Mouse (Mus musculus): ENCODE measurements around the gene Cyb5r3. TPM values are rescaled to one million over a fixed set of nuclear protein-coding genes. Genes with fewer than 3 reads are reported as not detected.

The Cyb5r3 gene
- polyA plus RNA-seq, 1 experiment, result 85.4 TPM

DNA sequence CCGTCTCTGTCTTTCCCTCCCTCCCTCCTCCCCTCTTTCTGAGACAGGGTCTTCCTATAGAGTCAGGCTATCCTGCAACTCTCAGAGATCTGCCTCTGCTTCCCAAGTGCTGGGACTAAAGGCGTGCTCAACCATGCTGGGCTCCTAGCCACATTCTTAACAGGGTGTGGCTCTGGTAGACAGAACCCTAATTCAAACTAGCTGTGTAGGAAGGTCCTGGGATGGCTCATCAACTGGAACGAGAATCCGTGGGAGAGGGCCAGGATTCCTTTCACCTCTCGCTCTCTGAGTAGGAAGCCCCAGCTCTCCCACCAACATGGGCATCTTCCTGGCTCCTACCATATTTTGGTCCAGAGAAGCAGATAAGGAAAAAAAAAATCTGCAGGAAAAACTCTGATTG, 10.0 kb upstream of the Cyb5r3 start:
- no peak for TF ChIP-seq POLR2A (IDR thresholded peaks at IDR 0.05; ENCODE audit: borderline replicate concordance, extremely low read depth, insufficient read depth, insufficient read length, poor library complexity, severe bottlenecking)
- TF ChIP-seq CTCF (IDR thresholded peaks at IDR 0.05; ENCODE audit: borderline replicate concordance, extremely low read depth, insufficient read depth, insufficient read length), result no peak
- no peak for DNase-seq (ENCODE audit: low read depth)

DNA sequence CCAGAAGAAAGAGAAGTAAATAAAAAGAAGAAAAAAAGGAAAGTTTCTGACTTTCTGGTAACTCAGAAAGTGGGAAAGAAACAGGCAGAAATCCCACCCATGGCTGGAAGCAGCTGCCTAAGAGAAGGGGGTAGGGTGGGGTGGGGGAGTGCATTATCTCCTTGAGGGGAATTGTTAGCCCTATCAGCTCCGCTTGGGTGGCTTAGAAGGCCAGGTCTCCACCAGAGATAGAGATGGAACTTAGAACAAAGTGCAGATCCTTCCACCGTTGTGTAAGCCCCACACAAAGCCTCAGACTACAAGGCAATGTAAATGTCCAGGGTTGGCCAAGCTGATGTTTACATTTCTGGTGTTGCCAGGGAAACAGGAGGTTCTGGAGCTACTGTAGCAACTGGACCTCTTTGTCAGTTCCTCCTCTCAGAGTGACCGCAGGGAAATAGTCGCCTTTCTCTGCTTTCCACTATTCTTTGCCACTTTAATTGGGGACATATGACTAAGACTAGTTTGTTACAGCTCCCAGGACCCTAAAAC, 9.5 kb upstream of the Cyb5r3 start:
- TF ChIP-seq POLR2A (IDR thresholded peaks at IDR 0.05; ENCODE audit: borderline replicate concordance, extremely low read depth, insufficient read depth, insufficient read length, poor library complexity, severe bottlenecking) (no peak), CTCF (IDR thresholded peaks at IDR 0.05; ENCODE audit: borderline replicate concordance, extremely low read depth, insufficient read depth, insufficient read length) (no peak)
- peak; percentile 13 for DNase-seq (ENCODE audit: low read depth)

GRCm38 (mm10) chr15:83180004-83180403, 7.6 kb upstream of the Cyb5r3 start:
- no peak for TF ChIP-seq POLR2A (IDR thresholded peaks at IDR 0.05; ENCODE audit: borderline replicate concordance, extremely low read depth, insufficient read depth, insufficient read length, poor library complexity, severe bottlenecking)
- no peak for TF ChIP-seq CTCF (IDR thresholded peaks at IDR 0.05; ENCODE audit: borderline replicate concordance, extremely low read depth, insufficient read depth, insufficient read length)
- DNase-seq (ENCODE audit: low read depth), result no peak

DNA sequence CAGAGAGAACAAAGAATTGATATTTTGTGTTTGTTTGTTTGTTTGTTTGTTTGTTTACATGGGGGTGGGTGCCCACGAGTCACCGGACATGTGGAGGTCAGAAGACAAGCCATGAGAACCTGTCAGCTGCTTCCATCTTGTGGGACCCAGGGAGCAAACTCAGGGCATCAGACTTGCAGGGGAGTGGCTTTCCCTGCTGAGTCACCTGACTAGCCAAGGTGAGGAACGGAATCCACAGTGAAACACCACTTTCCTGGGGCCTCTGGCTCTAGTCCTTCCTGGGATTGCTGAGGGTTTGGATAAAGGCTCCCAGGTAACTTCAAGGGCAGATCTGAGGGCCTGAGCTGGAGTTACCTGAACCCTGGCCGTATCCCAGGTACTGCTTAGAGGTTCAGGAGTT, 4.3 kb upstream of the Cyb5r3 start:
- TF ChIP-seq POLR2A (IDR thresholded peaks at IDR 0.05; ENCODE audit: borderline replicate concordance, extremely low read depth, insufficient read depth, insufficient read length, poor library complexity, severe bottlenecking) (no peak), CTCF (IDR thresholded peaks at IDR 0.05; ENCODE audit: borderline replicate concordance, extremely low read depth, insufficient read depth, insufficient read length) (no peak)
- DNase-seq (ENCODE audit: low read depth), result no peak

- no peak for TF ChIP-seq POLR2A (IDR thresholded peaks at IDR 0.05; ENCODE audit: borderline replicate concordance, extremely low read depth, insufficient read depth, insufficient read length, poor library complexity, severe bottlenecking)
- no peak for TF ChIP-seq CTCF (IDR thresholded peaks at IDR 0.05; ENCODE audit: borderline replicate concordance, extremely low read depth, insufficient read depth, insufficient read length)
- DNase-seq (ENCODE audit: low read depth), result no peak
Observed at GRCm38 (mm10) chr15:83173914-83174884, 1.8 kb upstream of the Cyb5r3 start.

GRCm38 (mm10) chr15:83171712-83172481, 495 bp downstream of the Cyb5r3 start:
- peak; percentile 41; the same call in 1 of the 2 replicates for TF ChIP-seq CTCF (IDR thresholded peaks at IDR 0.05; ENCODE audit: borderline replicate concordance, extremely low read depth, insufficient read depth, insufficient read length)
- 0 out of 2 replicates have a peak, but pooled peaks have one; percentile 76 for TF ChIP-seq POLR2A (IDR thresholded peaks at IDR 0.05; ENCODE audit: borderline replicate concordance, extremely low read depth, insufficient read depth, insufficient read length, poor library complexity, severe bottlenecking)
- DNase-seq (ENCODE audit: low read depth), result peak; percentile 99

DNA sequence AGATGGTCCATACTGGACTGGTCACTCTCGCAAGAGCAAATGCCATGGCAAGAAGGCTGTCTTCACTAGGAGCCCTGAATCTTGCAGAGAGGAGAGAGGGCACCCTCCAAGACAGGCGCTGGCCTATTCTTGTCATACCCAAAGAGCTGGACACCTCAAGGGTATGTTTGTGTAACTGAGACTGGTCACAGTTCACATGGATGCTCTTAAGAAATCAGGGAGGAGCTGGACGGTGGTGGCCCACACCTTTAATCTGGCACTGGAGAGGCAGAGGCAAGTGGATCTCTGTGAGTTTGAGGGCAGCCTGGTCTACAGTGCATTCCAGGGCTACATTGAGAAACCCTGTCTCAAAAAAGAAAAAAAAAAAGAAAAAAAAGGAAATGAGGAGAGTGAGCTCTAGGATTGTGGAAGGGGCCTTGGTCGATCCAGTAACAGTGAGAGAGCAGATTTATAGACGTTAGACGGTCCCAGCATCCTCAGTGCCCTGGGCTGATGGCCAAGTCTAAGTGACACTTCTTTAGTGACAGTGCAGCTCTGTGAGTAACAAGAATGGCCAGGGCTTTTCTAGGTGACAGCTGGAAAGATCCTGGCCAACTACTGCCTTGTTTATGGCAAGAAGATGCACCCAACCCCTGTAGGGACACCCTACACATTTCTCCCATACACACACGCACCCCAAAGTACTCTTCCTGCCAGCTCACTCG, 1.3 kb downstream of the Cyb5r3 start:
- peak; percentile 41 for DNase-seq (ENCODE audit: low read depth)
- no peak for TF ChIP-seq POLR2A (IDR thresholded peaks at IDR 0.05; ENCODE audit: borderline replicate concordance, extremely low read depth, insufficient read depth, insufficient read length, poor library complexity, severe bottlenecking)
- no peak for TF ChIP-seq CTCF (IDR thresholded peaks at IDR 0.05; ENCODE audit: borderline replicate concordance, extremely low read depth, insufficient read depth, insufficient read length)

GRCm38 (mm10) chr15:83169772-83170722, 2.3 kb downstream of the Cyb5r3 start:
- TF ChIP-seq CTCF (IDR thresholded peaks at IDR 0.05; ENCODE audit: borderline replicate concordance, extremely low read depth, insufficient read depth, insufficient read length) (no peak), POLR2A (IDR thresholded peaks at IDR 0.05; ENCODE audit: borderline replicate concordance, extremely low read depth, insufficient read depth, insufficient read length, poor library complexity, severe bottlenecking) (no peak)
- DNase-seq (ENCODE audit: low read depth), result no peak

GRCm38 (mm10) chr15:83168875-83169771, 3.3 kb downstream of the Cyb5r3 start:
- DNase-seq (ENCODE audit: low read depth), result peak; percentile 7
- TF ChIP-seq POLR2A (IDR thresholded peaks at IDR 0.05; ENCODE audit: borderline replicate concordance, extremely low read depth, insufficient read depth, insufficient read length, poor library complexity, severe bottlenecking) (no peak), CTCF (IDR thresholded peaks at IDR 0.05; ENCODE audit: borderline replicate concordance, extremely low read depth, insufficient read depth, insufficient read length) (no peak)

Measured in brain, embryonic 14.5 days (tissue).